In the genomic region with DNA sequence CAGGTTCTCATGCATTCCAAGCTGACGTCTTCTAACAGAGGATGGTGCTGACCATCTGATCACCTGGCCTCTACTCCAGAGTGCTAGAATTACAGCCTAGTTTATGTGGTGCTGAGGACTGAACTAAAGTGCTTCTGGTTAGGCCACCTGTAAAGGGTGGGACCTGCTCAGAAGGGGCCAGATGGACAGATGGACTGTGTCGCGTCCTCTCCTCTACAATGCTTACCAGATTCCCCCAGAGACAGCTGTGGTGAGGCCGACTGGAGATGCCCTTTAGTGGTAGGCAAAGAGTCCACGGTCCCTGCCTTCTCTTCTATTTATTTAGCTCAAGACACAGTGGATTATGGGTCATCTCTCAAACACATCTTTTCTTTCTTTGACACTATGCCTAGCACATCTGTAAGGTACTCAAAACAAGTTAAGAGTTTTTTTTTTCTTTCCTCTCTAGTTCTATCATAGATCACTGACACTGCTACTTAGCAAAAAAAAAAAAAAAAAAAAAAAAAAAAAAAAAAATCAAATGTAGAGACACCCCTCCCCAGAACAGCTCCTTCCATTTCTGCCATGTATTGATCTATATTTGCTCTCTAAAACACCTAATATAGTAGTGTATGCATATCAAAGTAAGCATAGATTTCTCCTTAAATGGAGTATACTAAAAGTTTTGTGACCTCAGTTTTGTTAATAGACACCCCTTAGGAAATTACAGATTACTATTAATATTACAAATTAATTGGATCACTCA, we compare ENCODE assay signal across 16 mouse cellular contexts. TPM values are rescaled to one million over a fixed set of nuclear protein-coding genes. Genes with fewer than 3 reads are reported as not detected.
DNase-seq lines count a peak whose midpoint lies in the region; ATAC-seq and TF ChIP-seq lines count a peak whose summit lies in the region.
"Had no signal": no experiment of that assay in that cellular context is flagged by ENCODE, and none has a peak within 500 bp of the region (broad histone marks: within the 10 kb centered on the region; RNA-seq: fewer than 3 reads in every experiment).

No protein-coding gene starts in this region.

- H3K79me2 ChIP-seq in CH12.LX (replicated peaks; ENCODE audit: control insufficient read depth, extremely low read depth, insufficient read depth, poor library complexity, severe bottlenecking) = peaks cover 12% of the 10 kb centered on the region

- no peaks in the 10 kb centered on the region for H3K27me3 ChIP-seq in heart, embryonic 12.5 days (replicated peaks)
- H3K27me3 ChIP-seq in intestine, postnatal 0 days (replicated peaks; ENCODE audit: control insufficient read depth, insufficient read depth, low read length) = no peaks in the 10 kb centered on the region
- no peaks in the 10 kb centered on the region for H3K27me3 ChIP-seq in intestine, embryonic 16.5 days (replicated peaks; ENCODE audit: control insufficient read depth, insufficient read depth, low read length)
- H3K27me3 ChIP-seq in CH12.LX (replicated peaks) = no peaks in the 10 kb centered on the region
- H3K27me3 ChIP-seq: embryonic facial prominence, embryonic 15.5 days; hindbrain, embryonic 15.5 days; midbrain, embryonic 12.5 days had no signal

- TF ChIP-seq RAD21 in CH12.LX (IDR thresholded peaks at IDR 0.05; ENCODE audit: low read depth, low read length) = no peak

- peak overlapping the region; percentile 26 for H3K4me2 ChIP-seq in heart, embryonic 12.5 days
- H3K4me2 ChIP-seq in intestine, postnatal 0 days (replicated peaks; ENCODE audit: low read depth) = no peak overlapping the region
- H3K4me2 ChIP-seq in intestine, embryonic 16.5 days (ENCODE audit: low read depth, low read length) = no peak overlapping the region
- H3K4me2 ChIP-seq in CH12.LX (ENCODE audit: insufficient read depth, low read depth, poor library complexity, severe bottlenecking) = no peak overlapping the region
- H3K4me2 ChIP-seq: midbrain, embryonic 12.5 days had no signal

- no peak for TF ChIP-seq POLR2A in CH12.LX (IDR thresholded peaks at IDR 0.05; ENCODE audit: low read depth, low read length)

- H3K36me3 ChIP-seq in heart, embryonic 12.5 days = 0 out of 2 replicates have a peak, but pooled peaks cover 4% of the 10 kb centered on the region
- H3K36me3 ChIP-seq in intestine, postnatal 0 days (ENCODE audit: control insufficient read depth, insufficient read depth) = no peaks in the 10 kb centered on the region
- H3K36me3 ChIP-seq in intestine, embryonic 16.5 days (ENCODE audit: control insufficient read depth, insufficient read depth, low read length) = no peaks in the 10 kb centered on the region
- H3K36me3 ChIP-seq in CH12.LX (replicated peaks in 1 of 2; ENCODE audit: control insufficient read depth in 1 of 2, insufficient read depth in 1 of 2, low read length in 1 of 2) = peaks cover 0 to 12% of the 10 kb centered on the region in 2 experiments
- H3K36me3 ChIP-seq: embryonic facial prominence, embryonic 15.5 days; hindbrain, embryonic 15.5 days; midbrain, embryonic 12.5 days had no signal

- in situ Hi-C loops in CH12.LX (cut with MboI; ENCODE audit: low pct_ligation_motif_present, low pct_unique_long_range_greater_than_20kb, low sequenced_read_pairs) = no loop called here

- H3K27ac ChIP-seq in heart, embryonic 12.5 days (ENCODE audit: poor library complexity, severe bottlenecking) = peak overlapping the region; percentile 51
- H3K27ac ChIP-seq in intestine, postnatal 0 days (ENCODE audit: low read depth, low read length) = 0 out of 2 replicates have a peak overlapping the region, but pooled peaks have one; percentile 98
- H3K27ac ChIP-seq in intestine, embryonic 16.5 days (ENCODE audit: low read length) = no peak overlapping the region
- no peak overlapping the region for H3K27ac ChIP-seq in CH12.LX (ENCODE audit: insufficient read depth, low read depth)
- H3K27ac ChIP-seq: embryonic facial prominence, embryonic 15.5 days; hindbrain, embryonic 15.5 days; midbrain, embryonic 12.5 days had no signal

- no peak overlapping the region for H3K4me3 ChIP-seq in heart, embryonic 12.5 days
- no peak overlapping the region for H3K4me3 ChIP-seq in intestine, postnatal 0 days (ENCODE audit: low read depth, low read length)
- no peak overlapping the region for H3K4me3 ChIP-seq in intestine, embryonic 16.5 days (ENCODE audit: low read length)
- H3K4me3 ChIP-seq in CH12.LX (replicated peaks in 1 of 3; ENCODE audit: low read depth in 2 of 3, low read length in 2 of 3, poor library complexity in 1 of 3) = no peak overlapping the region
- H3K4me3 ChIP-seq: midbrain, embryonic 12.5 days had no signal

- dilution Hi-C loops in CH12.LX (cut with MboI; ENCODE audit: extremely low pct_ligation_motif_present, extremely low pct_unique_long_range_greater_than_20kb, low sequenced_read_pairs) = no loop called here

- peaks cover 45% of the 10 kb centered on the region for H3K4me1 ChIP-seq in heart, embryonic 12.5 days (replicated peaks)
- peaks cover 10% of the 10 kb centered on the region; the same call in 1 of the 2 replicates for H3K4me1 ChIP-seq in intestine, postnatal 0 days (replicated peaks; ENCODE audit: control insufficient read depth, insufficient read depth, low read length)
- H3K4me1 ChIP-seq in intestine, embryonic 16.5 days (ENCODE audit: control insufficient read depth, insufficient read depth, low read length) = peaks cover 19% of the 10 kb centered on the region
- peaks cover 19 to 38% of the 10 kb centered on the region in 2 experiments for H3K4me1 ChIP-seq in CH12.LX (ENCODE audit: control insufficient read depth in 1 of 2, insufficient read depth in 2 of 2)

- 69% methylated on average over 5 of the region's 5 CpGs for WGBS in heart, embryonic 12.5 days
- WGBS in intestine, postnatal 0 days = 72% methylated on average over 5 of the region's 5 CpGs
- 72% methylated on average over 5 of the region's 5 CpGs for WGBS in intestine, embryonic 16.5 days

- H3K9ac ChIP-seq in heart, embryonic 12.5 days = 0 out of 2 replicates have a peak overlapping the region, but pooled peaks have one; percentile 51
- H3K9ac ChIP-seq in intestine, postnatal 0 days (ENCODE audit: low read depth, low read length) = no peak overlapping the region
- no peak overlapping the region for H3K9ac ChIP-seq in intestine, embryonic 16.5 days (ENCODE audit: low read depth, low read length)
- no peak overlapping the region for H3K9ac ChIP-seq in CH12.LX (ENCODE audit: insufficient read depth, low read depth)
- H3K9ac ChIP-seq: embryonic facial prominence, embryonic 15.5 days; forebrain, postnatal 0 days; midbrain, embryonic 12.5 days had no signal

- no peak for TF ChIP-seq CTCF in intestine, postnatal 0 days (IDR thresholded peaks at IDR 0.05; ENCODE audit: low read depth)
- no peak for TF ChIP-seq CTCF in CH12.LX (conservative IDR thresholded peaks at IDR 0.05 in 1 of 2, IDR thresholded peaks at IDR 0.05 in 1 of 2; ENCODE audit: low read depth in 2 of 2, low read length in 2 of 2)

- no peak for ATAC-seq in heart, embryonic 12.5 days (ENCODE audit: insufficient number of reproducible peaks, low FRiP score)
- no peak for ATAC-seq in intestine, postnatal 0 days
- ATAC-seq in intestine, embryonic 16.5 days = no peak
- ATAC-seq: forebrain, postnatal 0 days; lung, postnatal 0 days had no signal

- no peak for DNase-seq in heart, adult 11 months
- DNase-seq in CH12.LX (ENCODE audit: extremely low read depth) = no peak
- peak; percentile 24 for DNase-seq in MN1 (ENCODE audit: low spot score)
- no peak for DNase-seq in B cell, adult 2 months
- DNase-seq: cerebellum, adult 11 months; forebrain, postnatal 0 days; gastrocnemius, postnatal 36 days; thymus, adult 18-20 months; thymus, postnatal 36 days had no signal

- TF ChIP-seq EP300 in CH12.LX (IDR thresholded peaks at IDR 0.05; ENCODE audit: low read length) = no peak

- H3K9me3 ChIP-seq in heart, embryonic 12.5 days (replicated peaks) = no peaks in the 10 kb centered on the region
- no peaks in the 10 kb centered on the region for H3K9me3 ChIP-seq in intestine, postnatal 0 days (ENCODE audit: control insufficient read depth)
- no peaks in the 10 kb centered on the region for H3K9me3 ChIP-seq in intestine, embryonic 16.5 days (ENCODE audit: control insufficient read depth, low read length)
- no peaks in the 10 kb centered on the region for H3K9me3 ChIP-seq in CH12.LX (replicated peaks; ENCODE audit: low read length)
- H3K9me3 ChIP-seq: embryonic facial prominence, embryonic 15.5 days; hindbrain, embryonic 15.5 days; midbrain, embryonic 12.5 days had no signal

TF ChIP-seq in CH12.LX, 34 proteins besides CTCF, POLR2A, EP300 and RAD21:
- TF ChIP-seq MEF2A (IDR thresholded peaks at IDR 0.05; ENCODE audit: borderline replicate concordance, low read depth, low read length) (no peak), ZNF384 (IDR thresholded peaks at IDR 0.05; ENCODE audit: low read depth, low read length) (peak; percentile 67), TCF12 (IDR thresholded peaks at IDR 0.05; ENCODE audit: low read depth, low read length) (no peak)

RNA-seq across cellular contexts. Expression of gene Urgcp, which starts 23.1 kb away (rescaled TPM):
- polyA plus RNA-seq in heart, embryonic 12.5 days (2016; fragmentation: Nextera tagmentation; extraction: Ambion mirVana) = 32.2 and 33.8 TPM in 2 replicates
- polyA plus RNA-seq in intestine, postnatal 0 days (2015; fragmentation: Nextera tagmentation; extraction: Ambion mirVana) = 15.4 and 19.0 TPM in 2 replicates
- polyA plus RNA-seq in intestine, embryonic 16.5 days (2015; fragmentation: Nextera tagmentation; extraction: Ambion mirVana) = 21.6 and 23.7 TPM in 2 replicates
- total RNA-seq in CH12.LX (2012; rRNA removed) (13.1 and 13.3 TPM in 2 replicates), CH12.LX (2014; rRNA removed) (11.7 and 12.2 TPM in 2 replicates)
- polyA plus RNA-seq in CH12.LX (2012; ENCODE audit: insufficient read length, low read depth) = 11.7 and 13.1 TPM in 2 replicates

RNA-seq across cellular contexts. Expression of gene Mrps24, which starts 23.6 kb away (rescaled TPM):
- polyA plus RNA-seq in heart, embryonic 12.5 days (2016; fragmentation: Nextera tagmentation; extraction: Ambion mirVana) = 167 and 171 TPM in 2 replicates
- 173 and 190 TPM in 2 replicates for polyA plus RNA-seq in intestine, postnatal 0 days (2015; fragmentation: Nextera tagmentation; extraction: Ambion mirVana)
- polyA plus RNA-seq in intestine, embryonic 16.5 days (2015; fragmentation: Nextera tagmentation; extraction: Ambion mirVana) = 219 and 236 TPM in 2 replicates
- total RNA-seq in CH12.LX (2012; rRNA removed) (107 and 109 TPM in 2 replicates), CH12.LX (2014; rRNA removed) (70.9 and 73.8 TPM in 2 replicates)
- 90.8 and 95.1 TPM in 2 replicates for polyA plus RNA-seq in CH12.LX (2012; ENCODE audit: insufficient read length, low read depth)

RNA-seq across cellular contexts. Expression of gene Dbnl, which starts 49.2 kb away (rescaled TPM):
- 87.0 and 88.0 TPM in 2 replicates for polyA plus RNA-seq in heart, embryonic 12.5 days (2016; fragmentation: Nextera tagmentation; extraction: Ambion mirVana)
- polyA plus RNA-seq in intestine, postnatal 0 days (2015; fragmentation: Nextera tagmentation; extraction: Ambion mirVana) = 93.0 and 99.7 TPM in 2 replicates
- polyA plus RNA-seq in intestine, embryonic 16.5 days (2015; fragmentation: Nextera tagmentation; extraction: Ambion mirVana) = 141 and 147 TPM in 2 replicates
- total RNA-seq in CH12.LX (2012; rRNA removed) = 76.2 and 77.3 TPM in 2 replicates
- 67.5 and 70.3 TPM in 2 replicates for total RNA-seq in CH12.LX (2014; rRNA removed)
- 124 and 133 TPM in 2 replicates for polyA plus RNA-seq in CH12.LX (2012; ENCODE audit: insufficient read length, low read depth)

Comparison
In these comparisons a context has a peak if more than half of its experiments do, and no peak if none do; other contexts are left out.
1. H3K27ac ChIP-seq: peak in heart, embryonic 12.5 days (single experiment) and intestine, postnatal 0 days (single experiment); none in intestine, embryonic 16.5 days (single experiment) and CH12.LX (single experiment).